Mouse (Mus musculus) ES-CJ7 (cell line): ENCODE results near the gene Spsb2.
"Not testable (repeated sequence)": the region's sequence is repeated elsewhere in the genome, so short reads cannot be mapped to it uniquely, and the experiment has no call there.

ENCODE experiments used
- DNase-seq: peaks from one replicate; pipeline ENCODE4 v3.0.0; 2011; ENCODE audit warnings: low read depth, low spot score

The Spsb2 gene

DNA sequence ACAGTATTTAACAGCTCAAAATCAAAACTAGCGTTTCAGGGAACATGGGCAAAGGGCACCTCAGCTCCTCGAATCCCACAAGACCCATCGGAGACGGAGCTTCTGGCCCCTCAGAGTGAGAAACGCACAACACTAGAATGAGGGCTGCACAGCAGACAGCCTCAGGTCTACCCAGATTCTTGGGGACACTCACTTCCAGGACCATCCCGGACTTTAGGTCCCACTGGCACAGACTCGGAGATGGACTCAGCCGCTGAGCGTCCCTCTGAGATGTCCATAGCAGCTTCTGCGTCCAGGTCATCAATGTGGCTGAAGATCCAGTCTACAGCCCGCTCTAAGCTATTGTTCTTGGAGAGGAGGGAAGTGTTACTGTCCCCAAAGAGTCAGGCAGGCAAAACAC lies 8.7 kb downstream of the Spsb2 start:
- DNase-seq, result no peak

DNA sequence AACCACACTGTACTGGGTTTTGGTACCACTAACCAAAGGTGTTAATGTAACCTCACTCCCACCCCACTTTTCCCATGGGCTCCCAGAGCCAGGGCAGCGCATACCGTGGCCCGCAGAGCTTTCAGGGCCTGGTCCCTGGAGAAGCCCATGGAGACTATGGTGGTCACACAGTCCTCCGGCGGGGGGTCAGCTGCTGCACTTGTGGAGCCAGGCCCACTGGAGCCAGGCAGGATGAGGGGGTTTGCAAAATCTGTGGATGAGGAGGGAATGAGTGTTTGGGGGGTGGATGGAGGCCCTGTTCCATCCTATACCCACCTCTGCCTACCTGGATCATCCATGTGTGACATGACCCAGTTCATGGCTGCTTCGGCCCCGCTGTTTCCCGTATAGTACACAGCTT lies 9.1 kb downstream of the Spsb2 start:
- DNase-seq, result no peak

DNA sequence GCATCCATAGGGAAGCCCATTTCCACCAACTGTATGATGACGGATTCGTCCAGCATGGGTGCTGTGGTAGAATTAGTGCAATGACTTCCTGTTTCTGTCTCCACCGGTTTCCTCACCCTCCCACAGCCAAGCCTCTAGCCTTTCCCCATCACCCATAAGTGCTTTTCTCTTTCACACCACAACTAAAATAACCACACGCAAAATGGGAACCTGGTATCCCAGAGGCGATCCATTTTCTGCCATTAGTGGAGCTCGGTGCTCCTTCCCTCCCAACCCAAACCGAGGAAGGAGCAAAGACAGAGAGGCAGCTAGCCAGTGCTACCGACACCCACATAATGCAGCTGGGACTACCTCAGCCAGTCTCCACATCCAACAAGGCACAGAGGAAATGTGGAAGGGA lies 9.5 kb downstream of the Spsb2 start:
- no peak for DNase-seq

DNA sequence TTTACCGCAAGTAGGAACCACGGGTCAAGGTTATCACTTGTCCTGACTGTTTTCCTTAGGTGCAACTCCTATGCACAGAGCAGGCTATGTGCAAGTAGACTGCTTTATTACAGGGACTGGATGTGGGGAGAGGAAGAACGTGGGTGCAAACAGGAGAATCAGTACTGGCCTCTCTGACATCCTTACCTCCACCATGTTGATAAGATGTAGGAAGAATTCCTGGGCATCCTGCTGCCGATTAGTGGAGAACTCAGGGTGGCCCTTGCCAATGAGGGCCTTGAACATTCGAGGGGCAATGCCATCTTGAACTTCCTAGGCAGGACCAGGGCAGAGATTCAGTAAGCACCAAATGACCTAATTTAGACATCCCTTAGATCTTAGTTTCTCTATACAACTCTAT lies 12.4 kb downstream of the Spsb2 start:
- DNase-seq, result no peak

DNA sequence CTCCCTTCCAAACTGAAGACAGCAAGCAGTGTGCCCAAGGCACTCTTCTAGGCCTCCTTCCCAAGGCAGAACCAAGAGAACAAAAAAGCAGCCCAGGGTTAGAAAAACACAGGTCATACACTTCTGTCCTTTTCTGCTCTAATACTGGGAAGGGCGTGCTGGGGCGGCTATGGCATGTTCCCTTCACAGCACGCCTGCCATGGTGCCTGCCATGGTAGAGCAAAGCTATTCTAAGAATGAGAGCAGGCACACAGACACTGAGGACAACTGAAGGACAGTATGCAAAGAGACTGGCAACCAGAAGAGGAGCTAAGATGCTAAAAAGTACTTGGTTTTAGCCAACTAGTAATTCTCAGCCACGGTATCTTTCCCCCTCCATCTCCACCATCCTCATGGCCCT lies 13.6 kb downstream of the Spsb2 start:
- DNase-seq, result no peak

DNA sequence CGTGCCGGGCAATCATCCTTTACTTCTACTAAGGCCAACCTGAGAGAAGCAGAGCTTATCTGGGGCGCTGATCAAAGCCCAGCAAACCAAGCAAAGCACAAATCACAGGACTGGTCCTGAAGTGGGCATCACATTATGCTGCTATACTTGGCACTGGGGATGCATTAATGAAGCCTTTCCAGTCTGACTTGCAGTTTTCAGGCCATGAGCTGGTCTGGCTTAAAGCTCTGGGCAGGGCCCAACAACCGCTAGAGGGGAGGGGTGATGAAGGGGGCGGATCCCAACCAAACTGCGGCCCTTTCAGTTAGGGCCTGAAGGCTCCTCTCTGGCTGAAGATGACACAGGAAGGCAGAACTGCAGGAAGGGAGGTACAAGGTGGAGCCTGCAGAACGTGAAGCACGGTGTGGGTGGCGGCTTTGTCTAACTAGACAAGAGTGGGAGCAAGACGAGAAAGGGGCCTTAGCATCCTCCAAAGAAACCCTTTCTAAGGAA lies 19.7 kb downstream of the Spsb2 start:
- DNase-seq, result peak; percentile 80

DNA sequence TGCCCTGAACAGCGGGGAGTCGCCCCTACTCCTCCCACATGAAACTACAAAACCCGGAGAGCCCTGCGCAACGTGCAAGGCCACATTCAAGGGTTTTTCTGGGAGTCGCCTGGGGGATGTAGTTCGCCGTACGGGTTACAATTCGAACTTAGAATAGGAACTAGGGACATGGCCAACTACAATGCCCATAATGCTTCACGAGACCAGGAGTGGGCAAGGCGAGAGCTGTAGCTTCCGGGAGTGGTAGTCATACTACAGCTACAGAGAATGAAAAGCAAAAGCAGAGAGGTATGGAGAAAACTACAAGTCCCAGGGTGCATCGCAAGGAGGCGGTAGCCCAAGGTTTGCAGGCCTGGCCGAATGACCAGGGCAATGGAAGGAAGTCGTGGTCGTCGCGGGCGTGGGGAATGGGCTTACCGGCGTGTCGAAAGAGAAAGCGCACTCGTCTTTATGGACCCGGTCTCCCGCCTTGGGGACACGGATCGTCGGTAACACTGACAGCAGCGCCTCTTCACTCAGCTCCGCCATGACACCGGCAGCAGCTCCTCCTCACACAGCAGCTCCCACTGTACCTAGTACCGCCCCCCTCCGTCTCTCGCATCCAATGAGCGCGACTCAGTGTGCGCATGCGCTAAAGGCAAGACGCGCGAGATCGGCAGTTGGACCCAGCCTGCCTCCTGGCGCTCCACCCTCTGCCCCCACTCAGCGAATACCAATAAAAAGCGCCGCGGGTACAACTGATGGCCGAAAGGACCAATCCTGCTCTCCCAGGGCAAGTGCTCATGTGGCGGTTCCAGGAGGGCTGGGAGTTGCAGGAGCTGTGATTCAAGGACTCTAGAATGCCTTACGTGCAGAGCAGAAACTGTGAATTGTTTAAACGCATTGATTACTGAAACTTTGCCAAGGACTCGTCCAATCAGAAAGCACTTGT lies 20.7 kb downstream of the Spsb2 start, which contains the start of the genes Usp5 and Cdca3:
Usp5 (minus strand) TSS at position 617 of the 931 bp plus-strand sequence.
Cdca3 (plus strand) TSS at position 680 of the 931 bp plus-strand sequence.
- DNase-seq, result peak; percentile 100

DNA sequence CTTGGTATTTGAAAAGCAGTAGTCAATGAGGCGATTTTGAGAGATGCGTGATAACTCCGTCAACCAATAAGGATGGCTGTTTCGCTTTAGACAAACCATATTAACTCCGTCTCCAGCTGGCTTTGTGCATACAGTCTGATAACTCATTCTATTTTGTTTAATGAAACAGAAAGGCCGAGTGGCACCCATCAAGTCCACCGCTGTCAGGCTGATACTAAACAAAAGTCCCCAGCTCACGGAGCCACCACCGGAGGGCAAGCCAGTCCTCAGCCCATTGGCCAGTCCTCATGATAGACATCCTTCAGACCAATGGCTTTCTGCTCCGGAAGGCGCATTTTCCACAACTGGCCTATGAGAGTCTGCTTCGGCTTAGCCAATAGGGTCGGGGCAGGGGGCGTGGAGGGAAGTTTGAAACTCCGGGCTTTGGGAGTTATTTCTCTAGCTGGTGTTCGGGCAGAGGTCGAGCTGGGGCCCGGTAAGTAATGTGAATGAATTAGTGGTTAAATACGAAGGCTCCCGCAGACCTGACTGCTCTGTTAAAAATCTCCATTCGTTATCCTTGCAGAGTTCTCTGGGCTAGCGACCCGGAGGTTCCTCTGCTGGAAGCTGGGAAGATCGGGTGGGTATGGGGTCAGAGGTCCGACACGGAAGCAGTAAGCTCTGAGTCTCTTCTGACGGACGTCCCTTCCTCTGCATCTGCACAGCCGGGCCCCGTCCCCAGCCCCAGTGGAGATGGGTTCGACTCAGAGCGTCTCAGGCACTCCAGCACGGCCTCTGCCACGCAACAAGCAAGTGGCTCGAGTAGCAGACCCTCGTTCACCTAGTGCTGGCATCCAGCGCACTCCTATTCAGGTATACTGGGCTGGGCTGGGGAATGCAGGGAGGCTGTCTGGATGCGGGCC lies 21.6 kb downstream of the Spsb2 start:
- peak; percentile 99 for DNase-seq

DNA sequence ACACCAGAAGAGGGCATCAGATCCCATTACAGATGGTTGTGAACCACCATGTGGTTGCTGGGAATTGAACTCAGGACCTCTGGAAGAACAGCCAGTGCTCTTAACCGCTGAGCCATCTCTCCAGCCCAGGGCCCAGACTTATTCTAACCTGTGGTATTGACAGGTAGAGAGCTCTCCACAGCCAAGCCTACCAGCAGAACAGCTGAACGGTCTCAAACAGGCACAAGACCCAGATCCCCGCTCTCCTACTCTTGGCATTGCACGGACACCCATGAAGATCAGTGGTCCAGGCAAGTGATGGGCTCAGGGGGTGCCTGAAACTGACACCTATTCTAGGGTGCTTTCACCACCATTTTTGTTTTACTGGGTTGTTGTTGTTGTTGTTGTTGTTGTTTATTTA lies 22.7 kb downstream of the Spsb2 start:
- DNase-seq, result not testable (repeated sequence)

DNA sequence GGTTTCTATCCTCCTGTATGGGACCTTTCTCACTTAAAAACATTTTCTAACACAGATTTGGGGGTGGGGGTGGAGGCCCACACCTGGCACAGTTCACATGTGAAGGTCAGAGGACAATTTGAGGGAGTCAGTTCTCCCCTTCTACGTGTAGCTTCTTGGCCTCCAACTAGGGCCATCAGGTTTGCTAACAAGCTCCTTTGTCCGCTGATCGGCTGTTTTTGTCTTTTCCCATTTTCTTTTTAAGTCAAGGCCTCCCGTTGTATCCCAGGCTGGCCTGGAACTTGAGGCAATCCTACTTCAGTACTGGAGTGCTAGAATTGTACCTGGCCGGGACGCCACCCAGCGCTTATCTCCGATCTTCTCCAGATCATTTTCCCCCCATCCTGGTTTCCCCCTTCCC lies 23.2 kb downstream of the Spsb2 start:
- DNase-seq, result peak; percentile 88

DNA sequence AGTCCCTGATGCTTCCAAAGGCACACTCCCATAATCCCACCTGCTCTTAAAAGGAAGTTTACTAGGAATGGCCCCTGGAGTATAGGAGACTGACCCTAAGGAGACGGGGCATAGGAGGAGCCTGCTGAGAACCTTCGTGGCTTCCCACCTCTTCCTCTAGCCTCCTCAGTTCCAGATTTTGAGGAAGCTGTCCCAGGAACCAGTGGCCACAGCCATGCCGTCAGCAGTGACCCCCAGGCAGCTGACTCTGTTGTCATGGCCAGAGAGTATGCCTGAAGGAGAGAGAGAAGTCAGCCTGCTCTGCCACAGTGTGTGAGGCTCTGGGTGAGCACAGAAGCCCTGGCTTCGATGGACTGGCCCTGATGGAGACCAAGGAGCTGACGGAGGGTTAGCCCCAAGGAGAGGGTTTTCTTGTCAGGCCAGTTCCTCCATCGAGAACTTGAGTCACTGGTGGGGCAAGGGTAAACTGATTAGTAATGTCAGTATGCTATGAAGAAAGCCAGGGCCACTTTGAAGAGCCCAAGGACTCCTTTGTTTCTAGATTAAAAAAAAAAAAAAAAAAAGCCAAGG lies 26.1 kb downstream of the Spsb2 start:
- no peak for DNase-seq

DNA sequence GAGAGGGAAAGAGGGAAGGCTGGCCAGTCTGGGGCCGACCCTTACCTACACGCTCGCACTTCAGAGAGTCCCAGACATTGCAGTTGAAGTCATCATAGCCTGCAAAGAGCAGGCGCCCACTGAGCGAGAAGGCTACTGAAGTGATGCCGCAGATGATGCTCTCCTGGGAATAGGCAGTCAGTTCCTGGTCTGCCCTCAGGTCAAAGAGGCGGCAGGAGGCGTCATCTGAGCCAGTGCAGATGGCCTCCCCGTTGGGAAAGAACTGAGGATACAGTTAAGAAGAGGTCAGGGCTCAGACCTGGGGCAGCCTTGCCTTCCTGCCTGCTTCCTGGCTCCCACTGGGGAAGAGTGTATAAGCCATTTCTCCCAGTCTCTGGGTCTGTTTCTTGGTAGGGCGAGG lies 27.1 kb downstream of the Spsb2 start:
- no peak for DNase-seq

DNA sequence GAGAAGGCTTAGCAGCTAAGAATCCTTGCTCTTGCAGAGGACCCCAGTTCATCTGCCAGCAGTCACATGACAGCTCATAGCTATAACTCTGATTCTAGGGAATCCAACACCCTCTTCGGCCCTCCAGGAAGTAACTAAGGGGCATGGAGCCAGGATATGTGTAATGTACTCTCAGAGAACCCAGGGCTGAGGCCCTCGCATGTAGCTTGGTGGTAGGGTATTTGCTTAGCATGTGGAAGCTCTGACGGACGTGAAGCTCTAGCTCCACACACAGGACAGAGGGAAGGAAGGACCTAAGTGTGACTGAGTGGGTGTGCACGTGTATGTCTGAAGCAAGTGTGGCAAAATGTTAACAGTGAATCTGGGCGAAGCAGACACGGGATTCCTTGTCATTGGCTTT lies 27.9 kb downstream of the Spsb2 start:
- no peak for DNase-seq

DNA sequence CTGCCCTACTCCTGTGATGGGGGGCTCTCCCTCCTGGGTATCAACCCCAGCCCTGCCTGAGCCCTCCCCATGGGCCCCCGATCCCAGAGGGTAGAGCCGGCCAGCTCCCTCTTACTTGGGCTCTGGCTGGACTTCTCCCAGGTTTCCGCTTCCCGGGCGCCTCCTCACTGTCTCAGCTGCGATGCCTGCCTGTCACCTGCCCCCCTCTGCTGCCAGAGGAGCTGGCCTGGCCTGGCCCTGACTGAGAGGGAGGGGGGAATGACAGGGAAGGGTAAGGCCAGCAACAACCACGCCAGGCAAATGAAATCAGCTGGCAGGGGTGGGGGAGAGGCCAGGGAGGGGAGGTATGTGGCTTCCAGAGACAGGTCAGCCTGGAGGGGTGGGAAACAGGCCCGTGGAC lies 31.3 kb downstream of the Spsb2 start:
- DNase-seq, result no peak

DNA sequence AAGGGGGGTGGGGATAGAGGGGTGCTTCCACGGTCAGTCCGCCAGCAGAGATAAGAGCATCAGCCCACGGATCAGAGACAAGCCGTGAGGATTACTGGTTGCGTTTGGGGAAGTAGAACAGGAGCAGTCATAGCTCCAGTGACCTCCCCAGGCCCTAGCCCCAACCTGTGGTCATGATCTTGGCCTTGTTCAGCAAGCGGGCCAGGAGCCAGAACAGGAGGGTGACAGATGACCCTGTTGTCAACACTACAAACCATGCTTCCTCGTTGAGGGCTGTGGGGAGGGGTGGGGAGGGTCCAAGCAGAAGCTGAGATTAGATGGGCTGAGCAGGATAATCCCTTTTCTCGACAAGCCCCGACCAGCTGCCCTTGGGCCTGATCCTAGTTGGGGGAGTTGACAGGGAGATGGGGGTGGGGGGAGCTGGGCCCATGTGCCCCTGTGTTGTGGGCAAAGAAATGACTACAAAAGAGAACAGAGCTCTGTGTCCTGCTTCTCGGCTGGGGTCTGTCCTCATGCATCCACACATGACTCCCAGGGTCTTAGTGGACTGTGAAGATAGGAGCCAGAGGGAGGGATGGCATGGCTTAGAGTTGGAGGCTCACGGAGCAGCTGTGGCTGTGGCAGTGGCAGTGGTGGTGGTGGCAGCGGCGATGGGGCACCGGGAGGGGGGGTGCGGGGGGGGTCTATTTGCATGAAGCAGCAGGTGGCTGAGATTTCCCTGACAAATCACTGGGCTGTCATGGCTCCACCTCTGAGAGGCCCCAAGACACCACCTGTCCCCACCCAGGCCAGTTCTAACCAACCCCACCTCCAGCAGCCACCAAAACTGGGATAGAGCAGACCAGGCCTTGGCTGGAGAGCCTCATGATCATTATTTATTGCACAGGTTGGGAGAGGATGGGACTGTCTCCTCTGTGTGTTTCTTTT lies 32.0 kb downstream of the Spsb2 start, which contains the start of gene Gnb3:
Gnb3 (minus strand) TSS at position 35 of the 927 bp plus-strand sequence.
- DNase-seq, result no peak

DNA sequence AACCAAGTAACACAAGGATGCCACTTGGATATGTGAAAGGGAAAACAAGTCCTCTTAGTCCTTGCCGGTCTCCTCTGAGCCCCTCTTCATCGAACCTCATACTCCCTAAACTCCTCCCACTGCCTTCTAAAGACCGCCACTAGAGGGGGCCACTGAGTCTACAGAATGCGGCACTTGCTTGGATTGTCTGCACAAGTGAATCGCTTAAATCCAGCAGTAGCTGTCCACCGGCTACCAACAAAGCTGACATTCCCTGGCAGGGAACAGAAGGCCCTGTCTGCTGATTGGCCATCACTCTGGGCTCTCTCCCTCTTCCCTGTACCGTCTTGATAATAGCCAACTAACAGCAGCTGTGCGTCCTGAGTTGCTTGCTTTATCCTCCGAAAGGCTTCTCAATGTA lies 38.8 kb downstream of the Spsb2 start:
- DNase-seq, result peak; percentile 98

DNA sequence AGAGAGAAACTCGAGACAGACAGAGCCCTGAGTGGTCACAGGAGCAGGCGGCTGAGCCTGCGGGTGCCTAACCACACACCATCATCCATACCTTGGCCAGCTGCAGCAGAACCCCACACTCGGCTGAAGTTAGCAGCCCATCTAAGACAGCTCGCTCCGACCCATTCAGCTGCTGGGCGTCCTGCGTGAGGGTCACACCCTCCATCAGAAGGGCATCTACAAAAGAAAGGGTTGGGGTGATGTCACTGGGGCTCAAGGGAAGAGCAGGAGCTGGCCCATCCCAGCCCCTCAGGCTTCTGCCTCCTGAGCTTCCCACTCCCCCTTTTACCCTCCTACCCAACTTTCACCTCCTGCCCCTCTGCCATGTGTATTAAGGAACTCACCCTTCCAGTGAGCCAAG lies 42.1 kb downstream of the Spsb2 start:
- peak; percentile 95 for DNase-seq

DNA sequence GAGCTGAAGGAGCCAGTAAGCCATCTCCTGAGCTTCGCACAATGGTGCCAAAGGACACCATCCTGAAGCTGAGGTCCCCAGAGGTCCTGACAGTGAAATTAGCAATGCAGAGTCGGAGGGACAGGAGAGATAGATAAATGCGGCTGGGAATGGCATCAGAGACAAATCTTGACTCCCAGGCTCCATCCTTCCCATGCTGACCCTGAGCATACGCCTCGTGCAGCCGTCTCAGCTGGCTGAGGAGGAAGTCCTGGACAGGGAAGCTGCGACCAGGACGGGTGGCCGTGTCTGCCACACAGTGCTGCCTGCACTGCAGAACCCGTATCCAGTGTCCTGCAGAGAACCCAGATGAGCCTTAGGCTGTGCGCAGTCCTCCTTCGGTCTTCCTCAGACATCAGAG lies 46.2 kb downstream of the Spsb2 start:
- DNase-seq, result no peak

DNA sequence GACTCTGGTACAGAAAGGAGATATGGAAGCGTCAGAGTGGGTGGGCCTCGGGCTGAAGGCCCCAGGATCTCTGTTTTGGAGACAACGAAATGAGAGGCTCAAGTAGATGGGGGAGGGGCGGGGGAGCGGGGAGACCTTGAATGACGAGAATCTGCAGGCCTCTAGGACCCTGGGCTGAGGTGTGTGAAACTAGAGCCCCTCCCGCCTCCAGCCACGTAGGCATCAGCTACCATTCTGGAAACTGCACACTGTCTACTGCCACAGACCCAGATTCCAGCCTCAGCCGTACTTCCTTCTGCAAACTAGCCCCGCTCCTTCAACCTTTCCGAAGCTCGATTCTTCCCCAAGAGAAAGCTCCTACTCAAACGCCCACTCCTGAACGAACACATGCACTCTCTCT lies 47.9 kb downstream of the Spsb2 start:
- DNase-seq, result peak; percentile 60
